Mouse (Mus musculus) macrophage (primary cell): ENCODE measurements around the gene Samt1. TPM values are rescaled to one million over a fixed set of nuclear protein-coding genes. Genes with fewer than 3 reads are reported as not detected.
"Not testable (repeated sequence)": the region's sequence is repeated elsewhere in the genome, so short reads cannot be mapped to it uniquely, and the experiment has no call there.

Experiments
- H3K27ac ChIP-seq: fragments of 350-480 bp; formaldehyde crosslinking; 2 replicates; pipeline ENCODE4 v1.9.0; 2021
- H3K36me3 ChIP-seq: fragments of 350-480 bp; formaldehyde crosslinking; 2 replicates; pipeline ENCODE4 v1.9.0; 2021; ENCODE audit errors: inconsistent target
- H3K4me3 ChIP-seq: fragments of 350-480 bp; formaldehyde crosslinking; 2 replicates; pipeline ENCODE4 v1.9.0; 2021; ENCODE audit errors: inconsistent target
- H3K79me2 ChIP-seq: fragments of 350-480 bp; formaldehyde crosslinking; 2 replicates; pipeline ENCODE4 v1.9.0; 2021; ENCODE audit errors: inconsistent target
- WGBS: methylation state at CpG from one replicate; pipeline ENCODE4 v1.1.7; 2026; ENCODE audit warnings: inconsistent platforms; ENCODE audit not compliant: missing documents; 5-methylcytosine and 5-hydroxymethylcytosine counted together
- polyA plus RNA-seq: library from polyadenylated mRNA; stranded (reverse); fragments of 250-400 nt; gene quantifications from 3 replicates; pipeline ENCODE4 v1.2.4, GENCODE M21; 2018; ENCODE audit warnings: inconsistent platforms
- total RNA-seq, 78 experiments: library from RNA; depleted of rRNA; stranded (reverse); fragments of 250-400 nt; gene quantifications; 1 replicate in 9 of 78; 2 replicates in 24 of 78; 3 replicates in 43 of 78; 4 replicates in 2 of 78; pipeline ENCODE4 v1.2.4; 2018; ENCODE audit warnings: inconsistent platforms in 56 of 78

Gene Samt1
- total RNA-seq (2018; cell fraction: chromatin; rRNA removed), result not detected
- total RNA-seq (2018; cell fraction: cytosol; rRNA removed), result not detected
- not detected for total RNA-seq (2018; cell fraction: nucleus; rRNA removed)
- not detected in 3 replicates for polyA plus RNA-seq

DNA sequence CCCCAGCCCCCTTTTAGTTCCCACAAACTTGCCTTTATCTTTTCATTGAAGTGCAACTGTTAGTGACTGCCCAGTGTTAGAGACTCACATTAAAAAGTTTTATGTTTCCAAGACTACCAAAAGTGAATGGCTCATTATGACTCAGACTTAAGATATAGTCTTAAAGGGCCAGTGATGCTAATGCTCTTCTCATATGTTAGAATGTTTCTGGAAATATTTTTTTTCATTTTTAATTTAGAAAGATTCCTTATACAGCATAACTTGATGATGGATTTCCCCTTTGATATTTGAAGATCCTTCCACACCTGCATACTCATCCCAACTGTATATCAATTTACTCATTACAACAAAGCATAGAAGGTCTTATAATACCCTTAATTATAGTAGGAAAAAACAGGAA, at the start of gene Samt1:
Gene Samt1 (minus strand): TSS at position 101 of the 400 bp plus-strand sequence.
- not testable (repeated sequence) for H3K36me3 ChIP-seq, H3K79me2 ChIP-seq, H3K4me3 ChIP-seq, H3K27ac ChIP-seq

DNA sequence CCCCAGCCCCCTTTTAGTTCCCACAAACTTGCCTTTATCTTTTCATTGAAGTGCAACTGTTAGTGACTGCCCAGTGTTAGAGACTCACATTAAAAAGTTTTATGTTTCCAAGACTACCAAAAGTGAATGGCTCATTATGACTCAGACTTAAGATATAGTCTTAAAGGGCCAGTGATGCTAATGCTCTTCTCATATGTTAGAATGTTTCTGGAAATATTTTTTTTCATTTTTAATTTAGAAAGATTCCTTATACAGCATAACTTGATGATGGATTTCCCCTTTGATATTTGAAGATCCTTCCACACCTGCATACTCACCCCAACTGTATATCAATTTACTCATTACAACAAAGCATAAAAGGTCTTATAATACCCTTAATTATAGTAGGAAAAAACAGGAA, 42.5 kb upstream of the Samt1 start, which contains the start of gene Gm10057:
Gene Gm10057 (minus strand): TSS at position 101 of the 400 bp plus-strand sequence.
- not testable (repeated sequence) for H3K4me3 ChIP-seq, H3K27ac ChIP-seq, H3K36me3 ChIP-seq, H3K79me2 ChIP-seq

DNA sequence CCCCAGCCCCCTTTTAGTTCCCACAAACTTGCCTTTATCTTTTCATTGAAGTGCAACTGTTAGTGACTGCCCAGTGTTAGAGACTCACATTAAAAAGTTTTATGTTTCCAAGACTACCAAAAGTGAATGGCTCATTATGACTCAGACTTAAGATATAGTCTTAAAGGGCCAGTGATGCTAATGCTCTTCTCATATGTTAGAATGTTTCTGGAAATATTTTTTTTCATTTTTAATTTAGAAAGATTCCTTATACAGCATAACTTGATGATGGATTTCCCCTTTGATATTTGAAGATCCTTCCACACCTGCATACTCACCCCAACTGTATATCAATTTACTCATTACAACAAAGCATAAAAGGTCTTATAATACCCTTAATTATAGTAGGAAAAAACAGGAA, 21.3 kb upstream of the Samt1 start, which contains the start of gene 4921511M17Rik:
Gene 4921511M17Rik (minus strand): TSS at position 101 of the 400 bp plus-strand sequence.
- H3K79me2 ChIP-seq, H3K4me3 ChIP-seq, H3K27ac ChIP-seq, H3K36me3 ChIP-seq: not testable (repeated sequence)

DNA sequence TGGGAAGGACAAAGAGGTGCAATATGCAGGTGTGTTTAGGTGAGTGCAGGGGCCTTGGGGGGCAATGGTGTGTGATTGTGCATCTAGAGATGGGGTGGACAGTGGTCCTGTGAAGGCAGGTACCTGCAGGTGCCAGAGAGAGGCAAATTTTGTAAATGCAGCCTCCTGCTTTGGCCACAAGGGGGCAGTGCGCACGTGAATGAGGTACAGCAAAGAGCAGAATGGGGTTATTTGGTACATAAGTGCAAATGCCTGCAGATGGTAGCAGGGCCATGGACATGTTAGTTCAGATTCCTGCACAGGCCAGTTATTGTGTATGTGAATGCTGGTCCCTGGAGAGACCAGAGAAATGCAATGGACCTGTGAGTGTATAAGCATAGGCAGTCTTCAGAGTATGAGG, 35.5 kb downstream of the Samt1 start:
- WGBS, result no CpG with 5 or more reads among the region's 2 CpGs
- not testable (repeated sequence) for H3K27ac ChIP-seq, H3K36me3 ChIP-seq, H3K79me2 ChIP-seq, H3K4me3 ChIP-seq

DNA sequence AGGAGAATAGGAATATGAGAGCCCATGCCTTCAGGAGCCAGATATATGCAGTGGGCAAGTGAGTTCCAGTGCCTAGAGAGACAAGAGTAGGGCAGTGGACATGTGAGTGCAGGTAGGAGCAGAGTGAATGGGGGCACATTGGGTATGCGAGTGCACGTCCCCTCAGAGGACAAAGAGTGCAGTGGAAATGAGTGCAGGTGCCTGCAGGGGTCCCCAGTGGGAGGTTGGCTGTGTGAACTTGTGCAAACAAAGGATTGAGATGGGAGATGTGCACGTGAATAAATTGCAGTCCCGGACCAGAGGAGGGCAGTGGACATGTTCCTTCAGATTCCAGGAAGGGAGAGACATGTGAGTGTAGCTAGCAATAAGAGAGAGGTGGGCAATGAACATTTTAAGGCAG, 36.0 kb downstream of the Samt1 start:
- not testable (repeated sequence) for H3K4me3 ChIP-seq, H3K79me2 ChIP-seq, H3K27ac ChIP-seq, H3K36me3 ChIP-seq
- 60% methylated on average over 1 of the region's 4 CpGs for WGBS

DNA sequence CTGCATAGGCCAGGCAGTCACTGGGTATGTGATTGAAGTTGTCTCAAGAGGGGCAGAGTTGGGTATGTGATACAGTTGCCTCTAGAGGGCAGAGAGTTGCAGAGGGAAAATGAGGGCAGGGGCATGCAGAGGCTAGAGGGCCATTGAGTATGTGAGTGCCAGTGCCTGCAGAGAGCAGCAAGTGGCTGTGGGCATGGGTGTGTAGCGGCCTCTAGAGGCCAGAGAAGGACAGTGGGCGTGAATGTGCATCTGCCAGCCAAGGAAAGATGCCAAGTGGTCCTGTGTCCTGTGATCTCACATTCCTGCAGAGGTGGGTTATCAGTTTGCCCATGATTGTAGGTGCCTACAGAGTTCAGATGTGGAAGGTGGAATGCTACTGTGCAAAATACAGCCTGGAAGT, 38.0 kb downstream of the Samt1 start:
- Histone ChIP-seq H3K36me3 (no peaks in the 10 kb centered on the region), H3K4me3 (no peak overlapping the region), H3K79me2 (no peaks in the 10 kb centered on the region), H3K27ac (no peak overlapping the region)
- WGBS, result 8% methylated on average over 2 of the region's 2 CpGs

DNA sequence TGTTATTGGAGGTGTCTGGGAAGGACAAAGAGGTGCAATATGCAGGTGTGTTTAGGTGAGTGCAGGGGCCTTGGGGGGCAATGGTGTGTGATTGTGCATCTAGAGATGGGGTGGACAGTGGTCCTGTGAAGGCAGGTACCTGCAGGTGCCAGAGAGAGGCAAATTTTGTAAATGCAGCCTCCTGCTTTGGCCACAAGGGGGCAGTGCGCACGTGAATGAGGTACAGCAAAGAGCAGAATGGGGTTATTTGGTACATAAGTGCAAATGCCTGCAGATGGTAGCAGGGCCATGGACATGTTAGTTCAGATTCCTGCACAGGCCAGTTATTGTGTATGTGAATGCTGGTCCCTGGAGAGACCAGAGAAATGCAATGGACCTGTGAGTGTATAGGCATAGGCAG, 59.6 kb downstream of the Samt1 start:
- not testable (repeated sequence) for H3K27ac ChIP-seq, H3K4me3 ChIP-seq, H3K36me3 ChIP-seq, H3K79me2 ChIP-seq
- WGBS, result no CpG with 5 or more reads among the region's 2 CpGs

Other genes with a start within 250 kb of the Samt1 start
- not detected in 3 replicates for gene Spin2c, start 180.4 kb downstream of the Samt1 start, polyA plus RNA-seq
- gene 4921511M17Rik, start 21.2 kb upstream of the Samt1 start, polyA plus RNA-seq, result not detected in 3 replicates
- not detected in 3 replicates for gene Gm10057, start 42.4 kb upstream of the Samt1 start, polyA plus RNA-seq
- not detected in 3 replicates for gene Gm15140, start 108.0 kb upstream of the Samt1 start, polyA plus RNA-seq